Mouse (Mus musculus): ENCODE data around the gene Kcnj15.

The Kcnj15 gene

DNA sequence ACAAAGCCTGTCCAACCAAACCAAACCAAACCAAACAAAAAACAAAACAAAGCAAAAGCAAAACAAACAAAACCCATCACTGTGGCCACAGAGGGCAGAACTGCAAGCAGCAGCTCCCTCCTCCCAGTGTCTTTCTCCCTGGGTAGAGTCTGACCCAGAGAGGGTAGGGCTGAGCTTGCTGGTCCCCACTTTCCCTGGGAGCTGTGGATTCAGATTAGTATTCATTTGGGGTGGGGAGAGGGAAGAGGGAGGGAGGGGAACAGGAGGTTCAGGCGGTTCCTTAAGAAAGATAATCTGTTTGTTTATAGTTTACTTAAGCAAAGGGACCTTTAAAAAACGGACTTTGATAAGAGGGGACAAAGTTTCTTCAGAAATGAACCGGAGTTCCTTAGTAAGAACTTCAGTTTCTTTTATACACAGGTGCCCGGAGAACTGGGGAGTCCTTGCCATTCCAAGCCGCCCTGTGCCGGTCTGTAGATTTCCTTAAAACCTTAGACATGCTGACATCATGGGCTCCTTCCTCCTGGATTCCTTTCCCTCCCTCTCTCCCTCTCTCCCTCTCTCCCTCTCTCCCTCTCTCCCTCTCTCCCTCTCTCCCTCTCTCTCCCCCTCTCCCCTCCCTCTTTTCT, at the start of gene Kcnj15:
Gene Kcnj15 (plus strand): TSS at position 293 of the 629 bp plus-strand sequence.
- ATAC-seq (ENCODE audit: low TSS enrichment), result no peak

DNA sequence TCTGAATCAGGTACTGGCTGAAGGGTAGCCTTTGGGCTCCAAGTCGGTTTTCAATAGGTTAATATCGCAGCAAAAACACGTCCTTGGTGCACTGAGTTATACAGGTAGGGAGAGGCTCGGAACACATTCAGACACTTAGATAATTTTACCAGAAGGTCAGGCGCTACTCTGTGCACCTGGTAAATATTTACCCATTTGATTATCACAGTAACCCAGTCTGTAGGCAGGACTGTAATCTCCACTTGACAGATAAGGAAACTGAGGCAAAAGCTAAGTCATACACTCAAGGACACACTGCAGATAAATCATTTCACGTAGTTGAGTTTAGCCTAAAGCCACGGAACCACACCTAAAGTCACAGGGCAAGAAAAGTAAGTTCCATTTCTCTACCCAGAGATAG, 49.1 kb upstream of the Kcnj15 start:
- ATAC-seq (ENCODE audit: low TSS enrichment), result no peak

DNA sequence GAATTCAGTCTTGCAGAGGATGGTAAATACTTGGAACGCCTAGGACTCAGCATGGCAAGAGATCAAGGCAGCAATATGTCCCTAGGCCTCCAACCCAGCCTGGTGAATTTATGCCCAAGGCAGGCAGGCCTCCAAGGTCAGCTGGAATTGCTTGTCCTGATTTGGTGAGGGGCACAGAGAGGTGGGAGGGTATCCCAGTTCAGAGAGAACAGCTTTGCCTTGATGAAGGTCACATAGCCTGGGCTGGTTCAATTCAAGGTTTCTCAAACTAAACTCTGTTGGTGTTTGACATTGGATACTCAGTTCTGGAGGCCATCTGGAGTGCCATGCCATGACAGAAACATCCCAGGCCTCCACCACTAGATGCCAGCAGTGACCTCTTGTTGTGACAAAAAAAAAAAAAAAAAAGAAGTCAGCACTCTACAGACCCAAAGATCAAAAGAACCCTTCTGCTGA, 48.3 kb upstream of the Kcnj15 start:
- no peak for ATAC-seq (ENCODE audit: low TSS enrichment)

DNA sequence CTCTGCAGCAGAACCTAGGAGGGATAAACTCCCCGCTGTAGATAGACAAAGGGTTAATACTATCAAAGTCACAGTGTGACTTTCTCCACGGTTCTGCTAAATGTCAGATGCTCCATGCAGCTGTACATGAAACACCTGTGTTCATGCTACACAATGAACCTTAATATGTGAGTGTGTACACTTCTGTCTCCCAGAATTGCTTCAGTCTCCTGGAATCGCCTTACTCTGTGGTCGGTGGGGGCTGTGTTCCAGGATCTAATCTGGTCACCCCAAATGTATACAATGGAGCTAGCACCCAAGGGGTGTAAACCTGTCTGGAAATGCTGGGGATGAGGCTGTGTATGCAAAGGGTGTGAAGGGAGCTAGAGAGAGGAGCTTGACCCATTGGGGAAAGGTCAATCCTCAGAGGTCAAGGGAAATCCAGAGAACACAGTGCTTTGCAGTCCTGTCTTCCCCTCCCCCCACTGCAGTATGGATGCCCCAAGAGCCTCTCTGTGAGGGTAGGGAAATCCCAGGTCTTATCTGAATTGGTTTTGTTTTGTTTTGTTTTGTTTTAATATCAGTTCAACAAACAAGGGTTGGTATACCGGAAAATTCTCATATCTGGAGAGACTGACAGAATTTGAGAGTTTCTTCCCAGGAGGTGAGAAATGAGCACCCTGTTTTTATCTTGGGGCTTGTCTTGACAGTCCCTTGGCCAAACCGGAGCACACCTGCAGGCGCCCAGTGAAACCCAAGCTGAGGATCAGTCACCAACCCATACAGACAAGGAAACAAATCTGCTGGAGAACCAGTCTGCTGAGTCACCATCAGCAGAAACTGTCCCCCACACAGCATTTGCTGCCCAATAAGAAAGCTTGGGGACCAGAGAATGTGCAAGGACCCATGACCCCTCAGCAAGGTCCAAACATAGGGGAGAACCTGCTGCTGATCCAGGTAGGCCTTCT, 42.8 kb upstream of the Kcnj15 start:
- ATAC-seq (ENCODE audit: low TSS enrichment), result no peak

DNA sequence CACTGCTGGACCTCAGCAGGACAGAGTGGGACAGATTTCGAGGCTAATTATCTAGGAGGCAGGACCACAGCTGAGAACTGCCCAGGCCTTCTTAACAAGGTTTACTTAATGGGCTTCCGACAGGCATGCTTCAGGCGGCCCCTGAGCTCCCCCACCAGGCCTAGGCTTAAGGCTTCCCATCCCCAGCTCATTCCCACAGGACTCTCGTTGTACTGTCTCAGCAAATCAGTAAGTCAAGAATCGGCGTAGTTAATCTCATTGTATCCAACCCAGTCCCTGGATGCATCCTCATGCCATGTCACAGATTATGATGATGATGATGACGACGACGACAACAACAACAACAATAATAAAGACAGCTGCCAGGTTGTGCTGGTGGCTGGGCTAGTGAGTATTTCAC, 41.6 kb upstream of the Kcnj15 start:
- no peak for ATAC-seq (ENCODE audit: low TSS enrichment)

DNA sequence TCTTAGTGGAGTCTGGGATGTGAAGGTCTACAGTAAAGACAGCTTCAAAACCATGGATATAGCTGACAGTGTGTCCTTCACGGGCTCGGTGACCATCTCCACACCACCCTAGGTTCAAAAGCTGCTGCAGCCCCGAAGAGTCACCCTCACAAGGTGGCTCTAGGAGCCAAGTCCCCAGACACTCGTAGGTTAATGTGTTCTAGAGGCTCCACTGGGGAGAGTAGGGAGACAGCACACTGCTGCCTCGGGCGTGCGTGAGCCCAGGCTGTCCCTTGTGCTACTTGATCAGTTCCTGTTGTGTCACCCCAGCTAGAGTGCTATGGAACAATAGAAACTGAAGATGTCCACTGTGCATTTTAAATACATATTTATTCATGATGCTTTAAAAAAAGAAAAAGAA, 41.0 kb upstream of the Kcnj15 start:
- ATAC-seq (ENCODE audit: low TSS enrichment), result no peak

DNA sequence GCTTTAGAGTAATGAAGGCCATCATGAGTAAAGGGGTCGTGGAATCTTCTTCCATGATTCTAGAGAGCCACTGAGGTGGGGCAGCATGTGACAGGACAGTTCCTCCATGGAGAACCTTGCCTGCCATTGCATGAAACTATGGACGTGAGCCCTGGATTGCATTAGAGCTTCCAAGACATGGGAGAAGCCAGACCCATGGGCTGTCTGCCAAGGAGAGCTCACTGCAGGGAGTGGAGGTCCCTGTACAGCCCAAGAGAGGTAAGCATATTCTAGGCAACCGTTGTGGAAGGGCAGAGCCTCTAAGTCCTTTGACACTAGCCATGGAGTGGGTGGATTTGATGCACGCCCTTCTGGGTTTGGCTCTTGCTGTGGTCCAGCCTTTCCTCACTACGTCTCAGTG, 40.5 kb upstream of the Kcnj15 start:
- ATAC-seq (ENCODE audit: low TSS enrichment), result no peak

DNA sequence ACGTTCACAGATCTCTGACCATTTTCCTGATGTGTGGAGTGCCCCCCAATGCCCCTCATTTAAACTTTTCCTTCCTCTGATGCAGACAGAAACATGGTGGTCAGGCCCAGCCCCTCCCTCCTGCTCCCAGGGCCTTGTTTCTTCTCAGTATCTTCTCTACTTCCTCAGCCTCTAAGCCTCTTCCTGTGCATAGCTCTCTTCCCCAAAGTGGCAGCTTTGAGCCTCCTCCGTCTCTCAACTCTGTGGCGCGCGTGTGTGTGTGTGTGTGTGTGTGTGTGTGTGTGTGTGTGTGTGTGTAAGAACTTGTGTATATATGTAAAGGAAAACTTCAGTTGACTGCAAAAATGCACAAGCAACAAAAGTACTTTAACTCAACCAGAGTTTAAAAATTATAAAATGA, 38.6 kb upstream of the Kcnj15 start:
- ATAC-seq (ENCODE audit: low TSS enrichment), result no peak

DNA sequence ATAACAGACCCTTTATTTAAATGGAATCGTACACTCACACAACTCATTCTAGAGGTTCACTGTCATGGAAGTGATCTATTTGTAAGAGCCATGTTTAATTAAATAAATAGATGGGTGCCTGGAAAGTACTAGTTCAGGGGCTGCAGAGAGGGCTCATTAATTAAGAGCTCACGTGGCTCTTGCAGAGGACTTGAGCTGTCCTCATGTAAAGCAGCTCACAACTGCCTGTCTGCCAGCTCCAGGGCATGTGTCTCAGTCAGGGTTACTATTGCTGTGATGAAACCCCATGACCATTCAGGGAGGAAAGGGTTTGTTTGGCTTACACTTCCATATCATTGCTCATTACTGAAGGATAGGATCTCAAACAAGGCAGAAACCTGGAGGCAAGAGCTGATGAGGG, 37.9 kb upstream of the Kcnj15 start:
- no peak for ATAC-seq (ENCODE audit: low TSS enrichment)

DNA sequence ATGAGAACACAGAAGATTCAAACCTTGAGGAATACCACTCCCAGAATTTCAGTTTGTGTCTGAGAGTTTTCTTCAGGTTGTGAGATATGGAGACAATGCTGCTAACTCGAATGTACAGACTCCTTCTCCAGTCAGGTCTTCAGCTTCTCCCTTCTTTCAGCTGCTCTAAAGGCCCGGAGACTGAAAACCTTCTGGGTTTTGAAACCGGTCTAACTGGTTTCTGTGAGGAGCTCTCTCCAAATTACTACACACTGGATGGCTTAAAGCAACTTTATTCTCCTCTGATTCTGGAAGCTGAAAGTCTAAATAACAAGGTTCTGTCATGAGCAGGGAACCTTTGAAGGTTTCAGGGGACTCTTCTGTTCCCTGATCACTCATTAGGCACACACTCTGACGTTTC, 36.3 kb upstream of the Kcnj15 start:
- ATAC-seq (ENCODE audit: low TSS enrichment), result no peak

DNA sequence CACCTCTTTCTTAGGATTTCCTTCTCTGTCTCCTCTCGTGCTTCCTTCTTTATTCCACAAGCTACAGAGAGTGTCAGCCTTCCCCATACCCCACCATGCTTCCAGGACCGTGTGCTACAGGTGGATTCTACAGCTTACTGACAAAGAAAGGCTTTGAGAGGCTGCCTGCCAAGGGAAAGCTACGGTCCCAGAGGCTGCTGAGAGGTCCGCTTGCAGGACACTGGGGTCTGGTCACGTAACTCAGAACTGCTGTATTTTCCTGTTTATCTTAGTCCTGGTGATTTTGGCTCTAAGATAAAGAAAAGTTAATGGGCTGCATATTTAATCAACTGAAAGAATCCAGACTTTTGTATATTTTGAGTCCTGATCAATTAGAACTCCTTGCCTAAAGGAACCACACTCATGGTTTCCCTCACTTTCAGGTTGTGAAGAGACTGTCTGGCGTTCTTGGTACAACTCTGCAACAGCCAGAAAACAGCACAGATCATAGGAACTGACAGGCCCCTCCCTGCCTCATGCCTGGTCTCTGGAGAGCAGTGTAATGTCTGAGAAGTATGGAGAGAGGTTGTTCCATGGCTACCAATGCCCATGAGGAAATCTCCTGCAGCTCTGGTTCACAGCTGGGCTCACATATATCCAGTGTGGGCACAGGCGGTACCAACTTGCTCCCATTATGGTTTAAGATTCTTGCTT, 35.2 kb upstream of the Kcnj15 start:
- no peak for ATAC-seq (ENCODE audit: low TSS enrichment)

DNA sequence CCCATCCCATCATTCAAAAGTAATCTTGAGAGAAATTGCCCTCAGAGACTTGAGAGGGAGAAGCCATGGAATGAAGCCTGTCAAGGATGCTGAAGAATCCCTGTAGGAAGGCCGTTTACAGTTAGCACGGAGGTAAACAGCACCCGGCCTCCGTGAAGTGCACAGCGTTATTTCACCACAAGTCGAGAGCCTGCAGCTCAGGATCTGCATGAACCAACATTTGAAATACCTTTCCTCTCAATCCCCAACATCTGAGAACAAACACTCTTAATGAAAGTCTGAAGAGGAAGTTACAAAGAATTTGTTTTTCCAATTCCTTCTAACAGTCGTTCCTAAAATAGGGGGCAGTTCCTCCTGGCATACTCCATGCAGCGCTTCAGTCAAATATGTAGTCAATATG, 33.9 kb upstream of the Kcnj15 start:
- ATAC-seq (ENCODE audit: low TSS enrichment), result no peak

DNA sequence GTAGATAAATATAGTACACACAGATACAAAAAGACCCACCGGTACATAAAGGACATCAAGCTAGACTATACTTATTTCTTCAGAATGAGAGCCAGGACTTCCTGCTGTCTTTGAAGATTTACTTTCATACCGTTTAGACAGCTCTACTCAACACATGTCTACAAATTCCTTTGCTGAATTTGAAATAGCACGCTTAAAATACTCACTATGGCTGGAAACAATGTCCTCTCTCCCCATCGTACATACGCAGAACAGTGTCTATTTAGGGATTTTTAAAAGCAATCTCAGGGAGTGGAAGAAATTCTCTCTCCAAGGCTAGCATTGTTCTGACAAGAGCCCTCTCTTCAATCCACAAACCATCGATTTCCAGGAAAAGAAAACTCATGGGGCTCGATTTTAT, 32.1 kb upstream of the Kcnj15 start:
- ATAC-seq (ENCODE audit: low TSS enrichment), result peak; percentile 84

DNA sequence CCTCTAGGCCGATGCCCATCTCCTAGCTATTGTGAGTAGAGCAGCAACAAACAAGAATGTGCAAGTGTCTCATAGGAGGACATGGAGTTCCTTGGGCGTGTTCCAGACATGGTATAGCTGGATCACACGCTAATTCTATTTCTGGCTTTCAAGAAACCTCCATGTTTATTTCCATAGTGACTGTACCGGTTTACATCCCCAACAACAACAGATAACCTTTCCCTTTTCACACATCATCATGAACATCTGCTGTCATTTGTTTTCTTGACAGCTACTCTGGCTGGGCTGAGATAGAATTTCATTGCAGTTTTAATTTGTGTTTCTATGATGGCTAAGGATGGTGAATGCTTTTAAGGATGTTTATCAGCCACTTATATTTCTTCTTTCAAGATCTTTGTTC, 25.6 kb upstream of the Kcnj15 start:
- no peak for ATAC-seq (ENCODE audit: low TSS enrichment)

DNA sequence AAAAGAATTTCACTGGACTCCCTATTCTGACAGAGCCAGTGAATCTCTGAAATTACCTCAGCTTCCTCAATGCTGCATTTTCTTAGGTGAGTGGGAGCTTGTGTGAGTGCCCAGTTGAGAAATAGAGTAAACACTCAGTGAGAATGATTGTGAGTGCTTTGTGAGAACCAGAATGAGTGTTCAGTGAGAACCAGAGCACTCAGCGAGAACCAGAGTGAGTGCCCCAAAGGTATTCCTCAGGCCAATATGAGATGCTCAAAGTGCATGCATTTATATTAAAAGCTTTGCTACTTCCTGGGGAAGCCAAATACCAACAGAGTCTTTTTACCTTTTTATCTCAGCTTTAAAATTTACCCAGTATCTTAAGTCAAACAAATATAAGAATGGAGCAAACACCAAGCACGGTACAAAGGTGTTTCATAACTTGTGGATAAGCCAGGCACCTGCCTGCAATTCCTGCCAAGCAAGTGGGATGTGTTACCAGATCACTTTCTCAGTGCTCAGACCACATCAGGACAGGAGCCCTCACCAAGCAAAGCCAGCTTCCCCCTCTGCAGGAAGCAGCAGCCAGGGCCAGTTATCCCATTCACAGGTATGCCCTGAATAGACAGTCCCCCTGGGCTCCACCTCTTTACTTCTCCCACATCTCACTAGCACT, 22.3 kb upstream of the Kcnj15 start:
- no peak for ATAC-seq (ENCODE audit: low TSS enrichment)

DNA sequence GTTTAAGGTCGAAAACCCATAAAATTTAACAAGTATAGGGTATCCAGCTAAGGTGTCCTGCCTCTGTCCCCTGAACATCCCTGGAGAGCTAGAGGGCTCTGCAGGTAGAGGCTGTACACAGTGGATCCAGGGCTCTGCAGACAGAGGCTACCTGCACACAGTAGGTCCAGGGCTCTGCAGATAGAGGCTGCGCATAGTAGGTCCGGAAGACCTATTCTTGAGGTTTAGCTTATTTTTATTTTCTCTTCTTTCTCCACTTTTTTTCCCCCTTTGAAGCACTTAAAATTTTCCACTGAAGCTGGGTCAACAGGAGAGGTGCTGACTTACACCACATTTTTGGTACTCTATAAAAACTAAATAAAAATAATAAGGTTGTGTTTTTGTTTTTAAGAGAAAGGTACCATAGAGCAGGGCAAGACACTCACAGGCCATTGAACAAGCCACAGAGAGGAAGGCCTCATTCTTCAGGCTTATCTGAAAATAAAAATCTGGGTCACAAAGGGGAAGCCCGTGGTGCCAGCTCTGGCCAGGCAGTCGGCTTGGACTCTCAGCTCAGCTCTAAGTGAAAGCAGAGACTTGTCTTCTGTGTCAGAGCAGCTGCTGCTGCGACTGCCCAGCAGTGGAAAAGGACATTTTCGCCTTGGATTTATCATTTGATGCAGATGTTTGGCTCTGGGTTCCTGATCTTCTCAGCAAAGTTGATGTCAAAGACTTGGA, 18.0 kb upstream of the Kcnj15 start:
- ATAC-seq (ENCODE audit: low TSS enrichment), result no peak

DNA sequence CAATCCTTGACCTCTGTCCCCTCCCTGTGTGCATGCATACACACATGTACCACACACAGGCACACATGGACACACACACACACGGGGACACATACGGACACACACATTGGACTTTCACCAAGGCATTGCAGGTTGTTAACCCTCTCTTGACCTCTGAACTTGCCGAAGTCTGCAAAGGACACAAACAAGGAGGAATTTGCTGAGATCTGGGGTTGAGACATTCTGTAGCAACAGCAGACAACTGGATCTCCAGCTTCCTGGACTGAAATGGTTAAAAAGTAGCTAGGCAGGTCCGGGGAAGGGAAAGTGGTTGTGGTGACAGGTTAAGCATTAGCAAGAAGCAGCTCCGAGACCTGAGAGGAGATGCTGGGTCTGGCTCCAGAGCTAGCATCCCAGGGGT, 16.7 kb upstream of the Kcnj15 start:
- no peak for ATAC-seq (ENCODE audit: low TSS enrichment)

DNA sequence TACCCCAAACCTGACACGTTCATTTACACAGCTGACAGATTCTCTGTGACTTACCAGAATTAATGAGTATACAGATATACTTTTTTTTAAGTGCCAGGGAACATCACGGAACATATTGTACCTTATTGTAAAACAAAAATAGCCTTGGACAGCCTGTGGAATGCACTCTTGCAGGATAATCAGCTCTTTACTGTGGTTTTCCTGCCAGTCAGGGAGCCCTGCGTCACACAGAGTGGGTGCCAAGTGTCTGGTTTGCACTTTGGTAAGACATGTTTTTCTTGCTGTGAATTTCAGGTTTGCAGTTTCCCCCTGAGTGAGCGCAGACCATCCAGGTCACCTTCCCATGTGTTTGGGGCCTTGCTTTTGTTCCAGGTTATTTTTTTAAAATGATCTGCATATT, 15.8 kb upstream of the Kcnj15 start:
- no peak for ATAC-seq (ENCODE audit: low TSS enrichment)

DNA sequence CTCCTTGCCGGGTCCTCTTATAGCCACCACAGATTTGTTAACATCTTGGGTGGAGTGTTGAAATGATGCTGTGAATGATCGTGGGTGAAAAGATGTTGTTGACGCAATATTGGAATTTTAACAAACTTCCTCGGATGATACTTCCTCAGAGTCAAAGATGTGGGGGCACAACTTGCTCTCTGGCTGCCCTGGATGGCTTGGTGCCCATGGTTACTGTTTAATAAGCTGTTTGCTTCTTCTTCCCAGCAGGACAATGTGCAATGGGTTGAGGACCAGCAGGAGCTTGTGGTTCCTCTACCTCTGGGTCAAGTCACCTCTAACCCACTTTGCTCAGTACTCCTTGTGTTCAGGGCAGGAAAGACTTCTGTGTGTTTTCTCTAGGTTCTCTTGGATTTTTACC, 15.2 kb upstream of the Kcnj15 start:
- ATAC-seq (ENCODE audit: low TSS enrichment), result no peak

DNA sequence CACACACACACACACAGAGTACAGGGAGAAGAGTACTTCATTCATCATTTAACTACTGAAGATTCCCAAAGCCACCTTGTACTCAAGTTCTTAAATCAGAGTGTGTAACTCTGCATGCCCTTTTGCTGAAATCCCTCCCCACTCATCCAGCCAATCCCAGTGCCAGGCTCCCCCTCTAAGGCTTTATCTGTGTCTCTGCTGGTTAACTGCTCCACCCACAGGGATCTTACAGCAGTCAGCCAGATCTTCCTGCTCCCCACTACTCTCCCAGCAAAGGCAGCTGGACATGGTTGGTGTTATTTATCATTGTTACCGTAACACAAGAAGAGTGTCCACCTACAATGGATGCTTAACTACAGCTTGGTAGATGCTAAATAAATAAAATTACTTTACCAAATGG, 14.0 kb upstream of the Kcnj15 start:
- ATAC-seq (ENCODE audit: low TSS enrichment), result no peak

DNA sequence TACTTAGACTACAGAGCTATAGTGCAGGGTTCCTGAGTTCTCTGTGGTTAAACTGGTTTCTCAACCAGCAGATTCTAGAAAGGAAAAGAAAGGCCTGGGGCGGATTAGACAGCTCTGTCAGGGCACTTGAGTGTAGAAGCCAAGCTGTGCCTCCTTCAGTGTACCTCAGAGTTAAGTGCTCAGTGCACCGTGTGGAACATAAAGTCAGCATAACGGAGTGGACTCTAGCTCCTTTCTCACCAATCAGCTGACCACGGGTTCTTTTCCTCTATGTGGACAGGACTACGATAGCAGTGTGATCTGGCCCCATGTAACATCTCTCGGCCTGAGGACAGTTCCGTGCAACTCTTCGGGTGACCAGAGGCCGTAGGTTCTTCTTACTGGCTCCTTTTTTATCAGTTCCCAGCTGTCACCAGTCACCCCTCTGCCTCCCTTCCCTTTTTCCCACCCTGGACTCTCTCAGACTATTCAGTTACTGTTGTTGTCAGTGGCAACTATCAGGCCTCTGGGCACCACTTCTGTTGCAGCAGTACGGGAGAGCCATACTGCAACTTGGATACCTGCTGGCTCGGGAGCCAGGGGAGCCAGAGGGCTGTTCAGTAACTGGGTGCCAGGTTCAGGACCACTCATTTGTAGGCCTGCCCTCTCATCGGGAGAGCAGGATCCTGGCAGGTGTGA, 12.6 kb upstream of the Kcnj15 start:
- ATAC-seq (ENCODE audit: low TSS enrichment), result no peak
